Mouse (Mus musculus) liver, embryonic 14.5 days (tissue): Measurements from ENCODE around the gene Inpp5b. TPM values are rescaled to one million over a fixed set of nuclear protein-coding genes. Genes with fewer than 3 reads are reported as not detected.

ENCODE experiments used
- ATAC-seq: fragments of 200-750 bp; cut with Nextera tagmentation; 2 replicates; pipeline ENCODE4 v1.8.0; 2017; ENCODE audit warnings: moderate number of reproducible peaks, mild to moderate bottlenecking, moderate library complexity; ENCODE audit not compliant: insufficient read depth
- DNase-seq, 3 experiments: peaks; one replicate each; pipeline ENCODE4 v3.0.0-alpha.2; 2012 to 2013; ENCODE audit warnings: low read depth in 3 of 3, low spot score in 3 of 3
- H3K27ac ChIP-seq: fragments of 300-500 bp; sonication (generic); 2 replicates; pipeline ENCODE4 v1.5.1; 2014; ENCODE audit warnings: moderate library complexity, mild to moderate bottlenecking, control low read depth, inconsistent platforms
- H3K27me3 ChIP-seq: fragments of 300-500 bp; sonication (generic); 2 replicates; pipeline ENCODE4 v1.6.1; 2014; ENCODE audit warnings: mild to moderate bottlenecking, low read length, moderate library complexity; ENCODE audit not compliant: control insufficient read depth, insufficient read depth
- H3K36me3 ChIP-seq: fragments of 300-500 bp; sonication (generic); replicated peaks from 2 replicates; pipeline ENCODE4 v1.6.1; 2014; ENCODE audit warnings: low read depth; ENCODE audit not compliant: control insufficient read depth, insufficient read depth
- H3K4me1 ChIP-seq, 2 experiments: fragments of 200-500 bp in 1 of 2; fragments of 300-500 bp in 1 of 2; sonication (generic) in 1 of 2; replicated peaks; 2 replicates each; pipeline ENCODE4 v1.6.1; 2012 to 2014; ENCODE audit warnings: antibody characterized with exemption in 1 of 2, inconsistent platforms in 1 of 2, low read length in 1 of 2; ENCODE audit not compliant: control insufficient read depth in 2 of 2, insufficient read depth in 2 of 2
- H3K4me2 ChIP-seq: fragments of 300-500 bp; sonication (generic); 2 replicates; pipeline ENCODE4 v1.6.1; 2014; ENCODE audit warnings: low read depth, mild to moderate bottlenecking, control low read depth, moderate library complexity
- H3K4me3 ChIP-seq, 2 experiments: fragments of 200-500 bp in 1 of 2; fragments of 300-500 bp in 1 of 2; sonication (generic) in 1 of 2; 2 replicates each; pipeline ENCODE4 v1.5.1; 2012 to 2014; ENCODE audit warnings: low read depth in 2 of 2, low read length in 2 of 2, mild to moderate bottlenecking in 2 of 2, control low read depth in 1 of 2, inconsistent platforms in 1 of 2, moderate library complexity in 1 of 2; ENCODE audit not compliant: insufficient read depth in 1 of 2
- H3K9ac ChIP-seq: fragments of 300-500 bp; sonication (generic); replicated peaks from 2 replicates; pipeline ENCODE4 v1.6.1; 2014; ENCODE audit warnings: mild to moderate bottlenecking, control low read depth, moderate library complexity
- H3K9me3 ChIP-seq: fragments of 300-500 bp; sonication (generic); 2 replicates; pipeline ENCODE4 v1.6.1; 2016; ENCODE audit warnings: low read length, mixed read lengths; ENCODE audit not compliant: control insufficient read depth
- CTCF ChIP-seq: IDR thresholded peaks from 2 replicates; pipeline ENCODE4 v1.5.1; 2016; ENCODE audit warnings: antibody characterized with exemption, low read depth, control low read depth
- EP300 ChIP-seq: IDR thresholded peaks from 2 replicates; pipeline ENCODE4 v1.6.1; 2016; ENCODE audit warnings: antibody characterized with exemption, low read depth
- WGBS: fragments of 180-500 bp; shearing (Covaris S2); extraction: QIAGEN DNeasy Blood & Tissue Kit; methylation state at CpG from one replicate; pipeline ENCODE4 v1.1.7; 2014; ENCODE audit not compliant: insufficient replicate concordance; 5-methylcytosine and 5-hydroxymethylcytosine counted together
- polyA plus RNA-seq, 2 experiments: library from polyadenylated mRNA; depleted of rRNA in 1 of 2; stranded (reverse) in 1 of 2; unstranded in 1 of 2; fragments of >200 nt; fragmentation: Nextera tagmentation in 1 of 2; extraction: Ambion mirVana in 1 of 2; gene quantifications; 2 replicates each; pipeline versions ENCODE4 v1.2.1 to v1.2.3; 2012 to 2014

Inpp5b gene
- polyA plus RNA-seq, 2 experiments, result 36.6 to 36.7 TPM

DNA sequence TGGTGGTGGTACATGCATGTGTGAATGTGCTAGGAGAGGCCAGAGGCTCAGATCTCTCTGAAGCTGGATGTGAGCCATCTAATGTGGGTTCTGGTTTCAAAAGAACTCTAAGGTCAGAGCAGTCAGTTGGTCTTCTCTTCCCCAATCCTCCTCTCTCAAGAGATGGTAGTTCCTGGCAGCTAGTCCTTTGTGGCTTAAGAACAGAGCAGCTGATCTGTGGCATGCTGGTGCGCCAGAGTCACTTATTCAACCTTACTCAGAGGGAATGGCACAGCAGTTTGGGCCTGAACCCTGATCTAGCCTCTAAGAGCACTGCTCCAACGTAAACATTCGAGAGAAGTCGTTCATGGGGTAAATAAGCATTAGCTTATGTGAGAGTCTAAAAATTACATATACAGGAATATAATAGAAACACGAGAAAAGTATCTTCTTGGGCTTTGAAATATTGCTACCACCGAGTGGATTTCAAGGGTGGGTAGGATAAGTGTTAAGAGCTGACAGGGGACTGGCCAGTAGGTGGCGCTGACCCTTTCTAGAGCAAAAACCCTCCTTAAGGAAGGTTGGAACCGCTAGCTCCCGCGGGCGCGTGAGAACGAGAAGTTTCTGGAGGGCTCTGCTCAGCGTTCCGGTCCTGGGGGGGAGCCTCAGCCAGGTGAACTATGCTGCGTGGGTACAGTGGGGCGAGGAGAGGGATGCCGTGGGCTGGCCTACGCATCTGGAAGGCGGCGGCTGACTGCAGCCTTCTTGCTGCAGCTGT lies 60.1 kb downstream of the Inpp5b start, which contains the start of gene Mtf1:
Gene Mtf1, plus strand, starts transcription at position 553 of the 757 bp plus-strand sequence.
- WGBS, result 3% methylated on average over 21 of the region's 21 CpGs
- Histone ChIP-seq H3K4me1 (peaks cover 9 to 19% of the 10 kb centered on the region in 2 experiments), H3K27ac (peak within 1 kb of the TSS; percentile 90), H3K27me3 (no peaks in the 10 kb centered on the region), H3K4me2 (peak within 1 kb of the TSS; percentile 81), H3K4me3 (peak within 1 kb of the TSS; percentile 74 to 99), H3K9me3 (no peaks in the 10 kb centered on the region), H3K36me3 (peaks cover 45% of the 10 kb centered on the region), H3K9ac (peak within 1 kb of the TSS; percentile 79)
- peak; percentile 90 for TF ChIP-seq CTCF
- TF ChIP-seq EP300, result no peak; the same call in 1 of the 2 replicates
- ATAC-seq, result peak; percentile 77
- DNase-seq, result peak; percentile 83 to 87 (median 84)

GRCm38 (mm10) chr4:124802309-124803260 lies 60.9 kb downstream of the Inpp5b start:
- peak overlapping the region; percentile 81 for H3K4me2 ChIP-seq
- ATAC-seq, result peak; percentile 99
- peak overlapping the region; percentile 90 for H3K27ac ChIP-seq
- peak; percentile 96 to 98 (median 97) for DNase-seq
- peak overlapping the region; percentile 79 for H3K9ac ChIP-seq
- under 1% methylated on average over 52 of the region's 53 CpGs for WGBS
- no peaks in the 10 kb centered on the region for H3K27me3 ChIP-seq
- H3K4me3 ChIP-seq, result peak overlapping the region; percentile 74 to 99
- H3K4me1 ChIP-seq, result peaks cover 11 to 19% of the 10 kb centered on the region in 2 experiments
- H3K36me3 ChIP-seq, result peaks cover 44% of the 10 kb centered on the region
- no peaks in the 10 kb centered on the region for H3K9me3 ChIP-seq
- no peak; the same call in 1 of the 2 replicates for TF ChIP-seq CTCF
- TF ChIP-seq EP300, result peak; percentile 77

- peak overlapping the region; percentile 74 to 99 for H3K4me3 ChIP-seq
- peaks cover 39% of the 10 kb centered on the region for H3K36me3 ChIP-seq
- H3K27me3 ChIP-seq, result no peaks in the 10 kb centered on the region
- WGBS, result 37% methylated on average over 6 of the region's 6 CpGs
- peak overlapping the region; percentile 90 for H3K27ac ChIP-seq
- no peaks in the 10 kb centered on the region for H3K9me3 ChIP-seq
- H3K4me1 ChIP-seq, result peaks cover 11 to 25% of the 10 kb centered on the region in 2 experiments
- DNase-seq (no peak), ATAC-seq (no peak)
- TF ChIP-seq EP300 (no peak), CTCF (no peak)
- peak overlapping the region; percentile 81 for H3K4me2 ChIP-seq
- H3K9ac ChIP-seq, result peak overlapping the region; percentile 79
Measured at GRCm38 (mm10) chr4:124803406-124803805, 61.8 kb downstream of the Inpp5b start.

GRCm38 (mm10) chr4:124808511-124808910 lies 66.9 kb downstream of the Inpp5b start:
- TF ChIP-seq EP300 (no peak), CTCF (no peak)
- DNase-seq, result no peak
- peak; percentile 29; the same call in 1 of the 2 replicates for ATAC-seq
- Histone ChIP-seq H3K9ac (no peak overlapping the region), H3K27ac (no peak overlapping the region), H3K4me3 (no peak overlapping the region), H3K27me3 (no peaks in the 10 kb centered on the region), H3K36me3 (peaks cover 37% of the 10 kb centered on the region), H3K4me2 (no peak overlapping the region; the same call in 1 of the 2 replicates), H3K9me3 (no peaks in the 10 kb centered on the region), H3K4me1 (peaks cover 6 to 35% of the 10 kb centered on the region in 2 experiments)
- 55% methylated on average over 5 of the region's 5 CpGs for WGBS
